Mouse (Mus musculus): ENCODE results near the gene Col6a6. TPM values are rescaled to one million over a fixed set of nuclear protein-coding genes. Genes with fewer than 3 reads are reported as not detected.
A peak's percentile ranks its signal among the peaks of the same experiment; 100 is the strongest.

Gene Col6a6
- 0.09 TPM in 1 of 2 replicates, not detected in the other for polyA plus RNA-seq (2014; fragmentation: Nextera tagmentation; extraction: Ambion mirVana)

DNA sequence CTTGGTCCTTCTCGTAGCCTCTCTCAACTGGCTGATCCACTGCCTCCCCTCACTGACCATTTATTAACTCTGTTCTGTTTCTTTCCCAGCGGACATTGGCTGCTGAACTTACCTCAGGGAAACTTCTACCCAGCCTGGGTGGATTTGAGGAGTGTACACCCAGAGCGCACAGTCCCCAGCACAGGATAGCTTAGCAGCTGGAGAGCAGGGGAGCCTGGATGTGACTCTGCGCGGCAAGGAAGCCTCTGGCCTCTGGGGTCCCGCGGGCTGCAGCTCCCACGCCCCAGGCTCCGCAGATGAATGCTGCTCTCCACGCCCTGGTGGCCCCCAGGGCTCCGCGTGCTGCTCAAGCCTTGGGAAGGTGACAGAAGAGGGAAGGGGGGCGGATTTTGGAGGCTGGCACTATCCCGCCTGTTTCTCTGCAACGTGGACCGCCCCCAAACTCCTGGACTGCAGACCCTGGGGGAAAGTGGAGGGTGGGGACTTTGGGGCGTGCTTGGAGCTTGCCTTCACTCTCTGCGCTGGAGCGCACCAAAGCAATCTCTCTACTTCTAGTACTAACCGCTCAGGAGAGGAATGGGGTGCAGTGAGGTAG, at the start of gene Col6a6:
Gene Col6a6 (minus strand): TSS at position 370 of the 595 bp plus-strand sequence.
- Histone ChIP-seq H3K9ac (ENCODE audit: low read length) (no peak within 1 kb of the TSS), H3K9me3 (ENCODE audit: control insufficient read depth, low read length) (no peaks in the 10 kb centered on the region), H3K4me2 (ENCODE audit: low read depth, low read length, severe bottlenecking) (peak within 1 kb of the TSS; percentile 27; the same call in 1 of the 2 replicates), H3K4me3 (ENCODE audit: low read depth, low read length) (no peak within 1 kb of the TSS), H3K4me1 (replicated peaks; ENCODE audit: control insufficient read depth, insufficient read depth, low read length) (no peaks in the 10 kb centered on the region; the same call in 1 of the 2 replicates), H3K27ac (ENCODE audit: low read depth, low read length) (no peak within 1 kb of the TSS), H3K27me3 (ENCODE audit: control insufficient read depth, insufficient read depth, low read length) (no peaks in the 10 kb centered on the region), H3K36me3 (ENCODE audit: control insufficient read depth, insufficient read depth, low read length) (no peaks in the 10 kb centered on the region)
- peak; percentile 51 for DNase-seq (ENCODE audit: low spot score)
- 23% methylated on average over 20 of the region's 20 CpGs for WGBS
- no peak for ATAC-seq (replicated peaks; ENCODE audit: low FRiP score)

DNA sequence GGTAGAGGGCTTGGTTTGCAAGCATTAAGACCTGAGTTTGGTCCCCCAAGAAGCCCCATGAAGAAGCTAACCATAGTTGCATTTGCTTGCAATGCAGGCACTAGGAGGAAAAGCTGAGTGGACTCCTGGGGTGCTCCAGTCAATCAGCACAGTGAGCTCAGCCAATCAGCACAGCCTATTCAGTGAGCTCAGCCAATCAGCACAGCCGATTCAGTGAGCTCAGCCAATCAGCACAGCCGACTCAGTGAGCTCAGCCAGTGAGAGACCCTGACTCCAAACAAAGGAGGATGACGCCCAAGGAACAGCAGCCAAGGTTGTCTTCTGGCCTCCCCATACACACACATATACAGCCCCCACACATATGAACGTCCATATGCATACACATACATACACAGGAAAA, 48.2 kb upstream of the Col6a6 start:
- H3K4me3 ChIP-seq (ENCODE audit: low read depth, low read length), result no peak overlapping the region
- no peaks in the 10 kb centered on the region for H3K27me3 ChIP-seq (ENCODE audit: control insufficient read depth, insufficient read depth, low read length)
- WGBS, result 77% methylated on average over 4 of the region's 4 CpGs
- ATAC-seq (replicated peaks; ENCODE audit: low FRiP score) (no peak), DNase-seq (ENCODE audit: low spot score) (no peak)
- H3K9ac ChIP-seq (ENCODE audit: low read length), result no peak overlapping the region
- no peaks in the 10 kb centered on the region for H3K4me1 ChIP-seq (replicated peaks; ENCODE audit: control insufficient read depth, insufficient read depth, low read length)
- H3K9me3 ChIP-seq (ENCODE audit: control insufficient read depth, low read length), result no peaks in the 10 kb centered on the region
- no peaks in the 10 kb centered on the region for H3K36me3 ChIP-seq (ENCODE audit: control insufficient read depth, insufficient read depth, low read length)
- H3K4me2 ChIP-seq (ENCODE audit: low read depth, low read length, severe bottlenecking), result no peak overlapping the region
- no peak overlapping the region for H3K27ac ChIP-seq (ENCODE audit: low read depth, low read length)

DNA sequence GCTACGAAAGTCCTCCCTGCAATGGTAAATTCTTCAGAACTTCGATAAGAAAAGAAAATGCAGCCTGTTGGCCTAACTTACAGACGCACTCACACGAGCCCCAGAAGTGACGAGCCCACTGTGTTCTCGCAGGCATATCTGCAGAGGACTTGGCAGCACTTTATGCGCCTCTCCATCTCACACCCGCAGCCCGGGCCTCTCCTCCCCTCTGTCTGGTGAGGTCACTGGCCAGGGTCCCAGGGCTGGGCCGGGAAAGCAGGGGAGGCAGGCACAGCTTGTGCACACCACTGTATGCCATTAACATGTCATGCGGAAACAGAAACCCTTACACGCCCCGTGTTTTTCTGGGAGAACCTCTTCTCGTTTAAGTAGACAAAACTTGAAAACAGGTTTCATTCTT, 43.7 kb upstream of the Col6a6 start:
- ATAC-seq (replicated peaks; ENCODE audit: low FRiP score), result no peak
- Histone ChIP-seq H3K36me3 (ENCODE audit: control insufficient read depth, insufficient read depth, low read length) (no peaks in the 10 kb centered on the region), H3K4me2 (ENCODE audit: low read depth, low read length, severe bottlenecking) (no peak overlapping the region), H3K9ac (ENCODE audit: low read length) (no peak overlapping the region), H3K9me3 (ENCODE audit: control insufficient read depth, low read length) (no peaks in the 10 kb centered on the region), H3K4me3 (ENCODE audit: low read depth, low read length) (no peak overlapping the region), H3K27me3 (ENCODE audit: control insufficient read depth, insufficient read depth, low read length) (no peaks in the 10 kb centered on the region), H3K27ac (ENCODE audit: low read depth, low read length) (no peak overlapping the region), H3K4me1 (replicated peaks; ENCODE audit: control insufficient read depth, insufficient read depth, low read length) (no peaks in the 10 kb centered on the region)
- no peak for DNase-seq (ENCODE audit: low spot score)
- WGBS, result 80% methylated on average over 14 of the region's 14 CpGs

DNA sequence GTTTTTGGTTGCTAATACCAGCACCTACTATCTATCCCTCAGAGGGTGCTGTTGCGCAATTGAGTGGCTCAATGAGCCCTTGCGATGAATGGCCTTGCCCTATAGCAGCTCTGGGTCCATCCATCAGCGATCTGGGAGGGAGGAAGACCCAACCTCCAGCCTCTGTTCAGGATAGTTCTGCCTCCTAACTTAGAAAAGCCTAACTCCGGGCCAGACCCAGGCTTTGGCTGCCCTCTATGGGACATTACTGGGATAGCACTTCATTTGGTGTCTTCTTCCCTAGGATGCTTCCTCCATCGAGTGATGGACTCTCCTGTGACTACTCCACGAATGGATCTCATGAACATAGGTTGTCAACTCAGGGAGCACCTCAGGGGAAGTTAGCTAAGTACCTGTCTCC, 29.8 kb upstream of the Col6a6 start:
- Histone ChIP-seq H3K4me1 (replicated peaks; ENCODE audit: control insufficient read depth, insufficient read depth, low read length) (no peaks in the 10 kb centered on the region), H3K9me3 (ENCODE audit: control insufficient read depth, low read length) (no peaks in the 10 kb centered on the region), H3K27me3 (ENCODE audit: control insufficient read depth, insufficient read depth, low read length) (no peaks in the 10 kb centered on the region), H3K36me3 (ENCODE audit: control insufficient read depth, insufficient read depth, low read length) (no peaks in the 10 kb centered on the region), H3K4me3 (ENCODE audit: low read depth, low read length) (no peak overlapping the region), H3K4me2 (ENCODE audit: low read depth, low read length, severe bottlenecking) (no peak overlapping the region), H3K9ac (ENCODE audit: low read length) (no peak overlapping the region), H3K27ac (ENCODE audit: low read depth, low read length) (no peak overlapping the region)
- 0 out of 2 replicates have a peak, but pooled peaks have one; percentile 49 for ATAC-seq (replicated peaks; ENCODE audit: low FRiP score)
- DNase-seq (ENCODE audit: low spot score), result peak; percentile 70
- 15% methylated on average over 6 of the region's 6 CpGs for WGBS

DNA sequence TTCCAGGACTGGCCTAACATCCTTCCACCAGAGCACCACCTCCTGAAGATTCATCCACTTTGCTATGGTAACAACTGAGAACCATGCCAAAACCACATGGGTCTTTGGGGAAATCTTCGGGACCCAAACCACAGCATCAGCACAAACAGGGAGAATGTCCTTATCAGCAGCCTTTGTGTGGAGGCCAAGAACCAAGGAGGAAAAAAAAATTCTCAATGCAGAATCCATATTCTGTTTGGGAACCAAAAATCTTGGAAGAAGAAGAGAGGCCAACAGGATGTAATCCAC, 24.8 kb upstream of the Col6a6 start:
- Histone ChIP-seq H3K27ac (ENCODE audit: low read depth, low read length) (no peak overlapping the region), H3K9me3 (ENCODE audit: control insufficient read depth, low read length) (no peaks in the 10 kb centered on the region), H3K36me3 (ENCODE audit: control insufficient read depth, insufficient read depth, low read length) (no peaks in the 10 kb centered on the region), H3K9ac (ENCODE audit: low read length) (no peak overlapping the region), H3K4me2 (ENCODE audit: low read depth, low read length, severe bottlenecking) (no peak overlapping the region), H3K4me1 (replicated peaks; ENCODE audit: control insufficient read depth, insufficient read depth, low read length) (no peaks in the 10 kb centered on the region), H3K4me3 (ENCODE audit: low read depth, low read length) (no peak overlapping the region), H3K27me3 (ENCODE audit: control insufficient read depth, insufficient read depth, low read length) (no peaks in the 10 kb centered on the region)
- 84% methylated on average over 1 of the region's 1 CpGs for WGBS
- DNase-seq (ENCODE audit: low spot score) (no peak), ATAC-seq (replicated peaks; ENCODE audit: low FRiP score) (no peak)

DNA sequence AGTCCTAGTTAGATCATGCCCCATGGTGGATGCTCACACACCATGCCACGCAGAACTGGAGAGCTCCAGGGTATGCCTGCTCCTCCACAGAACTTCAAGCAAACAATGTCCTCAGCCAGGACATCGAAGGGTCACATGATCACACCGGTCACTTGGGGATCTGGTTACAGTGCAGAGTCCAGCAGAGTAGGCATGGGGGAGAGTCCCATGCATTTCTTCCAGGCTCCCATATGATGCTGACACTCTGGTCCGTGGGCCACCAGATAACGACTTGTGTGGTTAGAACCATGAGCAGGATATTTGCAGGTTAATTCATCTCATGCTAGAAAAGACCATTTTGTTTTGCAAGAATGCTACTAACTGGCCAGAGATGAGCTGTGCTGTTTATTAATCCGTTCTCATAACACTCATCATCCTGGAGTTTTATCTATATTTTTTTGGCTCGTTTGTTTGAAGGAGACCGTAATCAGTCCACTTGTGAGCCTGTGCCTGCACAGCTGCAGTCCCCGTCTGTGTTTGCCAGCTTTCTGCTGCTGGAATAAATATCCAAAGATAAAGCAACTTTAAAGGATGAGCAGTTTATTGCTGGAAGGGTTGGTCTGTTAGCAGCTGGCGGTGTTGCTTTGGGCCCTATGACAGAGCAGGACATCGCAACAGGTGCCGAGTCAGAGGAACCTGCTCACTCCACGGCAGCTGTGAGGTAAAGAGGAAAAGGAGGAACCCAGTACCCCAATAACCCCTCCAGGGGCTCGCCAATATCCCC, 24.2 kb upstream of the Col6a6 start:
- no peaks in the 10 kb centered on the region for H3K9me3 ChIP-seq (ENCODE audit: control insufficient read depth, low read length)
- no peaks in the 10 kb centered on the region for H3K4me1 ChIP-seq (replicated peaks; ENCODE audit: control insufficient read depth, insufficient read depth, low read length)
- no peak overlapping the region for H3K27ac ChIP-seq (ENCODE audit: low read depth, low read length)
- H3K27me3 ChIP-seq (ENCODE audit: control insufficient read depth, insufficient read depth, low read length), result no peaks in the 10 kb centered on the region
- 87% methylated on average over 14 of the region's 14 CpGs for WGBS
- no peak overlapping the region for H3K9ac ChIP-seq (ENCODE audit: low read length)
- H3K36me3 ChIP-seq (ENCODE audit: control insufficient read depth, insufficient read depth, low read length), result no peaks in the 10 kb centered on the region
- DNase-seq (ENCODE audit: low spot score), result no peak
- ATAC-seq (replicated peaks; ENCODE audit: low FRiP score), result no peak
- no peak overlapping the region for H3K4me3 ChIP-seq (ENCODE audit: low read depth, low read length)
- no peak overlapping the region for H3K4me2 ChIP-seq (ENCODE audit: low read depth, low read length, severe bottlenecking)

DNA sequence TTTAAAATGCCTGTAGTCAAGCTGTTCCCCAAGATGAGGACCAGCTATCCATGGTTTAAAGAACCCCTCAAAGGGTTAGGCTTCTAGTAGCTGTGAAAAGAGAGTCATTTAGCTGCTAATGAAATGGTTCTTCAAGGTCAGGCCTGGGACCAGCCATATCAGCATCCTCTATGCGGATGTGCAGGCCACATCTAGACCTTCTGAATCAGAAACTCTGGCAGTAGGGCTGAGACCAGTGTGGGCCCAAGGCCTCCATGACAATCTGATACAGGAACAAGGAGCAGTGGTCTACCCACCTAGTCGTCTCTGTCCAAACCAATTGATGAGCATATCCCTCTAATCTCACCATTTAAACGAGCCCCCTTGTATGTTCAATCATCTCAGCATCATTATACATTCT, 23.1 kb upstream of the Col6a6 start:
- Histone ChIP-seq H3K27me3 (ENCODE audit: control insufficient read depth, insufficient read depth, low read length) (no peaks in the 10 kb centered on the region), H3K9me3 (ENCODE audit: control insufficient read depth, low read length) (no peaks in the 10 kb centered on the region), H3K27ac (ENCODE audit: low read depth, low read length) (no peak overlapping the region), H3K4me3 (ENCODE audit: low read depth, low read length) (no peak overlapping the region), H3K9ac (ENCODE audit: low read length) (no peak overlapping the region), H3K36me3 (ENCODE audit: control insufficient read depth, insufficient read depth, low read length) (no peaks in the 10 kb centered on the region), H3K4me2 (ENCODE audit: low read depth, low read length, severe bottlenecking) (no peak overlapping the region), H3K4me1 (replicated peaks; ENCODE audit: control insufficient read depth, insufficient read depth, low read length) (no peaks in the 10 kb centered on the region)
- WGBS, result 85% methylated on average over 3 of the region's 3 CpGs
- no peak for DNase-seq (ENCODE audit: low spot score)
- ATAC-seq (replicated peaks; ENCODE audit: low FRiP score), result no peak

DNA sequence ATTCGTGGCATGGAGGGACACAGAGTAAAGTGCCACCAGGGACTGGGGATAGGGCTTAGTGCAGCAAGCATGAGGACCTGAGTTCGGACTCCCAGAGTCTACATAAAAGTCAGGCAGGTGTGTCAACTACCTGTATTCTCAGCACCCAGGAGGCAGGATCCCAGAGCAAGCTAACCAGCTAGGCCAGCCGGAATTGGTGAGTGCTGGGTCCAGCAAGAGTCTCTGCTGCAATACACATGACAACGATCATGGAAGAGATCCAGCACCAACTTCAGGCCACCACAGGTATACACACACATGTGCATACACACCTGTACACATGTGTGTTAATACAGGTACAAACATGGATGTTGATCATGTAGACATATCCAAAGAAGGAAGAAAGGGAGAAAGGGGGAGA, 20.4 kb upstream of the Col6a6 start:
- WGBS, result 84% methylated on average over 4 of the region's 4 CpGs
- Histone ChIP-seq H3K4me1 (replicated peaks; ENCODE audit: control insufficient read depth, insufficient read depth, low read length) (no peaks in the 10 kb centered on the region), H3K27ac (ENCODE audit: low read depth, low read length) (no peak overlapping the region), H3K9me3 (ENCODE audit: control insufficient read depth, low read length) (no peaks in the 10 kb centered on the region), H3K4me3 (ENCODE audit: low read depth, low read length) (no peak overlapping the region), H3K27me3 (ENCODE audit: control insufficient read depth, insufficient read depth, low read length) (no peaks in the 10 kb centered on the region), H3K9ac (ENCODE audit: low read length) (no peak overlapping the region), H3K36me3 (ENCODE audit: control insufficient read depth, insufficient read depth, low read length) (no peaks in the 10 kb centered on the region), H3K4me2 (ENCODE audit: low read depth, low read length, severe bottlenecking) (no peak overlapping the region)
- DNase-seq (ENCODE audit: low spot score) (no peak), ATAC-seq (replicated peaks; ENCODE audit: low FRiP score) (no peak)

DNA sequence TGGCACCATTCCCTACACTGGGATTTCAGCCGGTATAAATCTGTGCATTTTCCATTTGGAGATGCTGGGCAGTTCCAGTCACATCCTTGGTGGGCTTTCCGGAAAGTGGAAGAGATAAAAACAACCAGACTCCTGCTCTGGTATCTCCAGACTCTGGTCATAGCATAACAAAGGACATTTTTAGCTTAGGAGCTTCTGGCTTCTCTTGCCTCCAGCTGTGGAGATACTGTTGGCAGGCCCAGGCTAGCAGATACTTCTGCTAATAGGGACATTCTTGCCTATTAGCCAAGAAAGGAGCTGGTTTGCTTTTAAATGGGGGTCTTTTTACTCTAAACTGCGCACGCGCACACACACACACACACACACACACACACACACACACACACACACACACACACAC, 19.3 kb upstream of the Col6a6 start:
- Histone ChIP-seq H3K4me2 (ENCODE audit: low read depth, low read length, severe bottlenecking) (no peak overlapping the region), H3K27me3 (ENCODE audit: control insufficient read depth, insufficient read depth, low read length) (no peaks in the 10 kb centered on the region), H3K36me3 (ENCODE audit: control insufficient read depth, insufficient read depth, low read length) (no peaks in the 10 kb centered on the region), H3K9ac (ENCODE audit: low read length) (no peak overlapping the region), H3K4me3 (ENCODE audit: low read depth, low read length) (no peak overlapping the region), H3K27ac (ENCODE audit: low read depth, low read length) (no peak overlapping the region), H3K9me3 (ENCODE audit: control insufficient read depth, low read length) (no peaks in the 10 kb centered on the region), H3K4me1 (replicated peaks; ENCODE audit: control insufficient read depth, insufficient read depth, low read length) (no peaks in the 10 kb centered on the region)
- ATAC-seq (replicated peaks; ENCODE audit: low FRiP score) (no peak), DNase-seq (ENCODE audit: low spot score) (no peak)
- 90% methylated on average over 5 of the region's 5 CpGs for WGBS
